Mouse (Mus musculus) neural tube, embryonic 11.5 days (tissue): ENCODE results near the gene Xkr7. TPM values are rescaled to one million over a fixed set of nuclear protein-coding genes. Genes with fewer than 3 reads are reported as not detected.

Source experiments
- ATAC-seq: fragments of 200-750 bp; cut with Nextera tagmentation; 2 replicates; pipeline ENCODE4 v1.8.0; 2017; ENCODE audit warnings: moderate number of reproducible peaks, mild to moderate bottlenecking, moderate TSS enrichment, moderate library complexity; ENCODE audit not compliant: insufficient read depth, low FRiP score, low TSS enrichment
- DNase-seq: peaks from one replicate; pipeline ENCODE4 v3.0.0-alpha.2; 2015; ENCODE audit warnings: low spot score
- H3K27ac ChIP-seq: fragments of 300-500 bp; sonication (generic); 2 replicates; pipeline ENCODE4 v1.5.1; 2014; ENCODE audit warnings: low read depth, mild to moderate bottlenecking, low read length
- H3K27me3 ChIP-seq: fragments of 300-500 bp; sonication (generic); 2 replicates; pipeline ENCODE4 v1.6.1; 2014; ENCODE audit warnings: mild to moderate bottlenecking, low read length, mixed read lengths; ENCODE audit not compliant: control insufficient read depth, insufficient read depth
- H3K36me3 ChIP-seq: fragments of 300-500 bp; sonication (generic); 2 replicates; pipeline ENCODE4 v1.6.1; 2014; ENCODE audit warnings: mild to moderate bottlenecking, low read length, moderate library complexity, mixed read lengths; ENCODE audit not compliant: control insufficient read depth, insufficient read depth
- H3K4me1 ChIP-seq: fragments of 300-500 bp; sonication (generic); 2 replicates; pipeline ENCODE4 v1.6.1; 2014; ENCODE audit warnings: low read length, mixed read lengths; ENCODE audit not compliant: control insufficient read depth, insufficient read depth
- H3K4me2 ChIP-seq: fragments of 300-500 bp; sonication (generic); 2 replicates; pipeline ENCODE4 v1.6.1; 2014; ENCODE audit warnings: low read depth, mild to moderate bottlenecking, moderate library complexity
- H3K4me3 ChIP-seq: fragments of 300-500 bp; sonication (generic); 2 replicates; pipeline ENCODE4 v1.5.1; 2014; ENCODE audit warnings: low read depth, low read length
- H3K9ac ChIP-seq: fragments of 300-500 bp; sonication (generic); 2 replicates; pipeline ENCODE4 v1.6.1; 2014; ENCODE audit warnings: mild to moderate bottlenecking, low read length
- H3K9me3 ChIP-seq: fragments of 300-500 bp; sonication (generic); 2 replicates; pipeline ENCODE4 v1.6.1; 2016; ENCODE audit warnings: low read length; ENCODE audit not compliant: control insufficient read depth
- WGBS: fragments of 180-500 bp; shearing (Covaris S2); extraction: QIAGEN DNeasy Blood & Tissue Kit; methylation state at CpG from one replicate; pipeline ENCODE4 v1.1.7; 2014; 5-methylcytosine and 5-hydroxymethylcytosine counted together
- polyA plus RNA-seq: library from polyadenylated mRNA; unstranded; fragments of >200 nt; fragmentation: Nextera tagmentation; extraction: Ambion mirVana; gene quantifications from 2 replicates; pipeline ENCODE4 v1.2.1, GENCODE M21; 2014

Xkr7 gene
- polyA plus RNA-seq, 1 experiment from 2014 or later: 0.99 TPM

DNA sequence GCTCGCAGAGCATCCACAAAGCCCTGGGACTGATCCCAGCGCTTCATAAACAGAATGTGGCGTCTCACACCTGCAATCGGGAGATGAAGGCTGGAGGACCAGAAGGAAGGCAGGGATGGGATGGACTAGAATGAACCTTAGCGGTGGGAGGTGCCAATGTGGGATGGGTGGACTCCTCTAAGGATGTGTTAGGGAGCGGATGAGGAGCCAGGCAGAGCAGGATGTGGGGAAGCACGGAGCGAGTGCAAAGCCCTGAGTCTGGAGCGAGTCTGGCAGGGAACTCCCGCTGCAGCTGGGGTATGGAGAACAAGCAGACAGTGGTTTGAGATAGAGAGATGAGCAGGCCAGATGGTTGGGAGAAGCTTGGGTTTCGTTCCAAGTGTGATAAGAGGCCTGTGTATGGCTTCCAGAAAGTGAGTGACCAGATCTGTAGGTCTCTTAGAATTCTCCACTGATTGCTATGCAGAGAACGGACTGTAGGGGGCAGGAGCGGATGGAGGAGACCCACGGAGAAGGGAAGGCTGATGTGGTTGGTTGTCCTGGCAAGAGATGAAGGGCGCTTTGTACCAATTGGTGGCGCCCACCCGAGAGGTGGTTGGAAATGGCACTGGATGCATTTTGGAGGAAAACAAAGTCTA is 16.3 kb downstream of the Xkr7 start:
- ATAC-seq: no peak
- Histone ChIP-seq H3K9ac (no peak overlapping the region), H3K9me3 (no peaks in the 10 kb centered on the region), H3K4me1 (no peaks in the 10 kb centered on the region; the same call in 1 of the 2 replicates), H3K27ac (no peak overlapping the region), H3K36me3 (no peaks in the 10 kb centered on the region), H3K4me3 (no peak overlapping the region), H3K4me2 (no peak overlapping the region), H3K27me3 (peaks cover 15% of the 10 kb centered on the region)
- WGBS: 41% methylated on average over 17 of the region's 17 CpGs
- peak; percentile 50 for DNase-seq

DNA sequence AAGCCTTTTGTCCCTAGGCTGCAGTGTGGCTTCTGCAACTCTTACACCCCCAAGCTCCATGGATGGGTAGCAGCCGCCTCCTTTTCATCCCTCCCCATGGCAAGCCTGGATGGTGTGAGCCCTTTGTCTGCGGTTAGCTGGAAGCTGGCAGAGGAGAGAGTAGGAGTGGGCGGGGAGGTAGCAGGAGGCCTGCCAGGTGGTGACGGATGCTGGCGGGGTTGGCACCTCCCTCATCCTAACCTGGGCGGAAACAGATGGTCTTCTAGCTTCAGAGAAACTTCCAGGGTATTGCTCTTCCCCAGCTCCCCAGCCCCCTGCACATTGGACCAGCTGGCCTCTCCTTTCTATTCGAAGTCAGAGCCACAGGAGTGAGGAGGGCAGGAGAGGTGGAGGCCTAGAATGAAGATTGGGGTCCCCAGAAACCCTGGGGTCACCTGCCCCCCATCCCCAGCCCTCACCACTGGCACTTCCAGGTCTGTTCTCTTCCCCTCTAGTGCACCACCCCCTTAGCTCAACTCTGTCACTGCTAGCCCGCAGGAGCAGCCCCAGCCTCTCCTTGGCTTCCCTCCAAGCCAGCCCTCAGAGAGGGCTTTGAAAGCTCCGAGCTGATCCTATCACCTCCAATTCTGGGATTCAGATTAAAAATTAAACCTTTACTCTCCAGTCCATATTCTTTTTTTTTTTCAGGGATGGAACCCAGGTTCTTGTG is 17.8 kb downstream of the Xkr7 start:
- 45% methylated on average over 9 of the region's 9 CpGs for WGBS
- Histone ChIP-seq H3K4me1 (no peaks in the 10 kb centered on the region; the same call in 1 of the 2 replicates), H3K9me3 (no peaks in the 10 kb centered on the region), H3K36me3 (no peaks in the 10 kb centered on the region; the same call in 1 of the 2 replicates), H3K4me2 (no peak overlapping the region), H3K9ac (no peak overlapping the region), H3K4me3 (no peak overlapping the region), H3K27ac (no peak overlapping the region), H3K27me3 (peaks cover 18% of the 10 kb centered on the region)
- ATAC-seq (no peak), DNase-seq (no peak)

DNA sequence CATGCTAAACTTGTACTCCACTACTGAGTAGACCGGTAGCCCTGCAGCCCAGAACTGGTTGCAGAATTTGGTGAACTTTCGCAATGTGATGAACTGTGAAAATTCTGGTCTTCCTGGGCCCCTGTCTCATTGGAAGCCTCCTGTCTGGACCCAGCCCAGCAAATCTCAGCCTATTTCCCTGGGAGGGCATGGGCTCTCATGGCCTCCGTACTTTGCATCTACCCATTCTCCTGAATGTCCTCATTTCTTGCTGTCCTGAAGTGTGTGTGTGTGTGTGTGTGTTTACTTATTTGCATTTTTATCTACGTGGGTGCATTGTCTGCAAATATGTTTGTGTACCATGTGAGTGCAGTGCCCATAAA is 18.3 kb downstream of the Xkr7 start:
- Histone ChIP-seq H3K4me2 (no peak overlapping the region), H3K27me3 (peaks cover 18% of the 10 kb centered on the region), H3K4me1 (no peaks in the 10 kb centered on the region; the same call in 1 of the 2 replicates), H3K9ac (no peak overlapping the region), H3K27ac (no peak overlapping the region), H3K9me3 (no peaks in the 10 kb centered on the region), H3K4me3 (no peak overlapping the region), H3K36me3 (no peaks in the 10 kb centered on the region; the same call in 1 of the 2 replicates)
- DNase-seq (no peak), ATAC-seq (no peak)
- 89% methylated on average over 4 of the region's 4 CpGs for WGBS

- DNase-seq (no peak), ATAC-seq (no peak)
- Histone ChIP-seq H3K36me3 (no peaks in the 10 kb centered on the region; the same call in 1 of the 2 replicates), H3K27me3 (peaks cover 18% of the 10 kb centered on the region), H3K27ac (no peak overlapping the region), H3K4me1 (no peaks in the 10 kb centered on the region; the same call in 1 of the 2 replicates), H3K4me2 (no peak overlapping the region), H3K9me3 (no peaks in the 10 kb centered on the region), H3K4me3 (no peak overlapping the region), H3K9ac (no peak overlapping the region)
- 87% methylated on average over 6 of the region's 6 CpGs for WGBS
Measured at GRCm38 (mm10) chr2:153051095-153051494, 19.4 kb downstream of the Xkr7 start.

DNA sequence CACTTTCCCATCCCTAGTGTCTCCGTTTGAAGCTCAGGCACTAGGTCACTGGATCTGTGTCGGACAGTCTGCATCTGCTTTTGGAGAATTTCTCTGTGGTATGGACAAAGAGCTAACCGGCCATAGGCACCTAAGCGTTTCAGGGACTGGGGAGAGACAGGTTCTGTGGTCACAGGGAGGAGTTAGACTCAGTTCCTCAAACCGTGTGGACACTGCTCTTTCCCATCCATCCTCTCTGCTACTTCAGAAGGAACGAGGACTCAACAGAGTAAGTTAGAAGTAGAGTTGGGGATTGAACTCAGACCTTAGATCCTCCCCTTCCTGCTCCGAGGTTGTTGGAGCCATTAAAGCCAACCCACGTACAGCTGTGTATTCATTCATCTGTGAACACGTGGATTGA is 19.9 kb downstream of the Xkr7 start:
- peaks cover 18% of the 10 kb centered on the region for H3K27me3 ChIP-seq
- H3K4me2 ChIP-seq: no peak overlapping the region
- no peak overlapping the region for H3K27ac ChIP-seq
- no peak overlapping the region for H3K4me3 ChIP-seq
- no peaks in the 10 kb centered on the region; the same call in 1 of the 2 replicates for H3K36me3 ChIP-seq
- H3K9ac ChIP-seq: no peak overlapping the region
- no peaks in the 10 kb centered on the region; the same call in 1 of the 2 replicates for H3K4me1 ChIP-seq
- WGBS: 79% methylated on average over 9 of the region's 9 CpGs
- no peak for ATAC-seq
- no peaks in the 10 kb centered on the region for H3K9me3 ChIP-seq
- no peak for DNase-seq

GRCm38 (mm10) chr2:153052700-153053351 is 21.2 kb downstream of the Xkr7 start:
- Histone ChIP-seq H3K27me3 (peaks cover 18% of the 10 kb centered on the region), H3K4me1 (no peaks in the 10 kb centered on the region; the same call in 1 of the 2 replicates), H3K4me3 (no peak overlapping the region), H3K4me2 (no peak overlapping the region), H3K36me3 (no peaks in the 10 kb centered on the region; the same call in 1 of the 2 replicates), H3K9me3 (no peaks in the 10 kb centered on the region), H3K9ac (no peak overlapping the region), H3K27ac (no peak overlapping the region)
- DNase-seq (no peak), ATAC-seq (no peak)
- whole genome bisulfite sequencing: 6% methylated on average over 30 of the region's 30 CpGs

GRCm38 (mm10) chr2:153053896-153054295 is 22.2 kb downstream of the Xkr7 start:
- Histone ChIP-seq H3K4me1 (no peaks in the 10 kb centered on the region; the same call in 1 of the 2 replicates), H3K4me2 (no peak overlapping the region), H3K27me3 (peaks cover 18% of the 10 kb centered on the region), H3K4me3 (no peak overlapping the region), H3K27ac (no peak overlapping the region), H3K36me3 (no peaks in the 10 kb centered on the region; the same call in 1 of the 2 replicates), H3K9me3 (no peaks in the 10 kb centered on the region), H3K9ac (no peak overlapping the region)
- WGBS: 90% methylated on average over 8 of the region's 8 CpGs
- no peak for DNase-seq
- no peak for ATAC-seq

DNA sequence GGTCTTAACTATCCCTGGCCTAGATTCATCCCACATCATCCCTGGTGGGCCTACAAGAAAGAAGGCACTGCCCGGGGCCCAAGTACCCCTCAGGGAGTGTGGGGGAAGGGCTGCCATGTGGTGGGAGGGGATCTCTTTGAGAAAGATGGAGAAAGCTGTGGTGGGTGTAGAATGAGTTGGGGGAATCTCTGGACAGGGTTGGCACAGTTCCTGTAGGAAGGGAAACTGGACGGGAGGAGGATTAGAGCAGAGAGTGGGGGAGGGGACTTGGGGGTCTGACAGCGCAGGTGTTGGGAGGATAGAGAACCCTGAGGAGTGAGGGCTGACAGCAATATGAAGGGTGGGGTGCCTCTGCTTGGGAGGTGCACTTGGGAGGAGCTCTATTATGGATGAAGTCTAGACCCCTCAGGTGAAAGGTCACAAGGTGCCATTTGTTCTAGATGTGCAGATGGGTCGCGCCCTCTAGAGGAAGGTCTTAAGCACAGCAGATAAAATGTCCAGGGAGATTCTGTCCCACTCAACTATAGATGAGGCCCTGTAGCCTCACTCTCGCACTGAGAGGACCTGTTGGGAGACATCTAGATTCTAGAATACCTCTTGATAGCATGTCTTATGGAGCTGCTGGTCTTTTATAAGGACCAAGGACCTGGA is 23.7 kb downstream of the Xkr7 start:
- 58% methylated on average over 6 of the region's 6 CpGs for WGBS
- ATAC-seq (no peak), DNase-seq (no peak)
- Histone ChIP-seq H3K9me3 (no peaks in the 10 kb centered on the region), H3K27me3 (peaks cover 18% of the 10 kb centered on the region), H3K9ac (no peak overlapping the region), H3K4me3 (no peak overlapping the region), H3K27ac (no peak overlapping the region), H3K4me1 (no peaks in the 10 kb centered on the region; the same call in 1 of the 2 replicates), H3K36me3 (no peaks in the 10 kb centered on the region; the same call in 1 of the 2 replicates), H3K4me2 (no peak overlapping the region)
